Comparison of ENCODE assay signal across 8 mouse cellular contexts in genomic region chr7:28418096-28418670, GRCm38 (mm10). TPM values are rescaled to one million over a fixed set of nuclear protein-coding genes. Genes with fewer than 3 reads are reported as not detected.
DNase-seq lines count a peak whose midpoint lies in the region; ATAC-seq lines count a peak whose summit lies in the region.

No protein-coding gene starts in this region.

- WGBS in stomach, embryonic 14.5 days: 71% methylated on average over 8 of the region's 8 CpGs
- 91% methylated on average over 8 of the region's 8 CpGs for WGBS in midbrain, embryonic 10.5 days
- WGBS in forebrain, embryonic 10.5 days: 88% methylated on average over 8 of the region's 8 CpGs

- intact Hi-C loops in left cerebral cortex, postnatal 10 days (cut with DNase I): no loop called here
- intact Hi-C loops in left cerebral cortex, postnatal 36 days (cut with DNase I): no loop called here

- DNase-seq in left cerebral cortex, postnatal 10 days (ENCODE audit: extremely low spot score in 1 of 2, low spot score in 2 of 2): peak; percentile 22 to 79
- DNase-seq in left cerebral cortex, postnatal 36 days (ENCODE audit: low spot score in 2 of 2): no peak
- DNase-seq in brain, adult 2 months (ENCODE audit: low read depth, low spot score): peak; percentile 69
- peak; percentile 73 for DNase-seq in heart, postnatal 4 days
- DNase-seq in midbrain, embryonic 10.5 days (ENCODE audit: low spot score): no peak
- no peak for DNase-seq in forebrain, embryonic 10.5 days (ENCODE audit: extremely low spot score, low spot score)
- no peak for DNase-seq in embryo, embryonic 10.5 days (ENCODE audit: low spot score)

- H3K4me1 ChIP-seq in stomach, embryonic 14.5 days (ENCODE audit: control insufficient read depth, insufficient read depth, low read length): 0 out of 2 replicates have a peak, but pooled peaks cover 3% of the 10 kb centered on the region
- no peaks in the 10 kb centered on the region for H3K4me1 ChIP-seq in midbrain, embryonic 10.5 days
- H3K4me1 ChIP-seq in forebrain, embryonic 10.5 days: no peaks in the 10 kb centered on the region

- no peak overlapping the region for H3K4me3 ChIP-seq in stomach, embryonic 14.5 days (ENCODE audit: low read depth, low read length)
- H3K4me3 ChIP-seq in midbrain, embryonic 10.5 days: no peak overlapping the region
- no peak overlapping the region for H3K4me3 ChIP-seq in forebrain, embryonic 10.5 days

- H3K27ac ChIP-seq in stomach, embryonic 14.5 days (ENCODE audit: low read length): no peak overlapping the region
- no peak overlapping the region for H3K27ac ChIP-seq in midbrain, embryonic 10.5 days (replicated peaks)
- no peak overlapping the region for H3K27ac ChIP-seq in forebrain, embryonic 10.5 days

- H3K9ac ChIP-seq in stomach, embryonic 14.5 days (replicated peaks; ENCODE audit: low read depth, low read length): no peak overlapping the region

- ATAC-seq in stomach, embryonic 14.5 days (ENCODE audit: insufficient number of reproducible peaks, insufficient read depth, low FRiP score, low read depth): peak; percentile 42; the same call in 1 of the 2 replicates

- H3K36me3 ChIP-seq in stomach, embryonic 14.5 days (ENCODE audit: control insufficient read depth, insufficient read depth, low read length): peaks cover 52% of the 10 kb centered on the region
- H3K36me3 ChIP-seq in midbrain, embryonic 10.5 days: peaks cover 100% of the 10 kb centered on the region
- peaks cover 100% of the 10 kb centered on the region for H3K36me3 ChIP-seq in forebrain, embryonic 10.5 days (replicated peaks)

- H3K9me3 ChIP-seq in stomach, embryonic 14.5 days (ENCODE audit: control insufficient read depth, low read depth, low read length): no peaks in the 10 kb centered on the region
- H3K9me3 ChIP-seq in midbrain, embryonic 10.5 days (replicated peaks): no peaks in the 10 kb centered on the region
- no peaks in the 10 kb centered on the region for H3K9me3 ChIP-seq in forebrain, embryonic 10.5 days

- no peaks in the 10 kb centered on the region for H3K27me3 ChIP-seq in stomach, embryonic 14.5 days (ENCODE audit: control insufficient read depth, insufficient read depth, low read length)
- H3K27me3 ChIP-seq in midbrain, embryonic 10.5 days (ENCODE audit: low read depth, poor library complexity, severe bottlenecking): no peaks in the 10 kb centered on the region
- no peaks in the 10 kb centered on the region for H3K27me3 ChIP-seq in forebrain, embryonic 10.5 days (ENCODE audit: poor library complexity, severe bottlenecking)

- H3K4me2 ChIP-seq in stomach, embryonic 14.5 days (replicated peaks; ENCODE audit: low read depth, low read length): no peak overlapping the region

RNA-seq across cellular contexts. Expression of gene Gmfg, which starts 19.1 kb away (rescaled TPM):
- 1 to 10 TPM; 3.3 to 5.0 TPM for total RNA-seq in left cerebral cortex, postnatal 10 days (2021)
- 1 to 10 TPM; 1.3 to 2.0 TPM for total RNA-seq in left cerebral cortex, postnatal 36 days (2021)
- 1 to 10 TPM; 7.1 to 7.5 TPM for total RNA-seq in heart, postnatal 4 days (2021)
- polyA plus RNA-seq in stomach, embryonic 14.5 days (2014; fragmentation: Nextera tagmentation; extraction: Ambion mirVana): 17.0 and 17.2 TPM in 2 replicates
- 6.3 and 8.1 TPM in 2 replicates for polyA plus RNA-seq in midbrain, embryonic 10.5 days (2016; fragmentation: Nextera tagmentation; extraction: Ambion mirVana)
- polyA plus RNA-seq in forebrain, embryonic 10.5 days (2016; fragmentation: Nextera tagmentation; extraction: Ambion mirVana): 8.0 and 8.3 TPM in 2 replicates

RNA-seq across cellular contexts. Expression of gene Paf1, which starts 25.4 kb away (rescaled TPM):
- total RNA-seq in left cerebral cortex, postnatal 10 days (2021): 10 to 100 TPM; 65.3 to 66.1 TPM
- 10 to 100 TPM; 59.0 to 72.1 TPM for total RNA-seq in left cerebral cortex, postnatal 36 days (2021)
- 10 to 100 TPM; 50.1 to 53.5 TPM for total RNA-seq in heart, postnatal 4 days (2021)
- polyA plus RNA-seq in stomach, embryonic 14.5 days (2014; fragmentation: Nextera tagmentation; extraction: Ambion mirVana): 67.3 and 73.2 TPM in 2 replicates
- 89.8 and 90.8 TPM in 2 replicates for polyA plus RNA-seq in midbrain, embryonic 10.5 days (2016; fragmentation: Nextera tagmentation; extraction: Ambion mirVana)
- polyA plus RNA-seq in forebrain, embryonic 10.5 days (2016; fragmentation: Nextera tagmentation; extraction: Ambion mirVana): 82.3 and 95.9 TPM in 2 replicates

RNA-seq across cellular contexts. Expression of gene Med29, which starts 25.7 kb away (rescaled TPM):
- 10 to 100 TPM; 18.5 to 19.3 TPM for total RNA-seq in left cerebral cortex, postnatal 10 days (2021)
- total RNA-seq in left cerebral cortex, postnatal 36 days (2021): 10 to 100 TPM; 17.9 to 21.3 TPM
- total RNA-seq in heart, postnatal 4 days (2021): 10 to 100 TPM; 22.9 to 24.5 TPM
- polyA plus RNA-seq in stomach, embryonic 14.5 days (2014; fragmentation: Nextera tagmentation; extraction: Ambion mirVana): 47.1 and 51.1 TPM in 2 replicates
- polyA plus RNA-seq in midbrain, embryonic 10.5 days (2016; fragmentation: Nextera tagmentation; extraction: Ambion mirVana): 58.9 and 61.0 TPM in 2 replicates
- 60.3 and 60.6 TPM in 2 replicates for polyA plus RNA-seq in forebrain, embryonic 10.5 days (2016; fragmentation: Nextera tagmentation; extraction: Ambion mirVana)

RNA-seq across cellular contexts. Expression of gene Lrfn1, which starts 33.6 kb away (rescaled TPM):
- total RNA-seq in left cerebral cortex, postnatal 10 days (2021): 100 to 1,000 TPM; 106 to 112 TPM
- 10 to 100 TPM; 85.9 to 93.8 TPM for total RNA-seq in left cerebral cortex, postnatal 36 days (2021)
- 1 to 10 TPM; 2.5 to 3.3 TPM for total RNA-seq in heart, postnatal 4 days (2021)
- polyA plus RNA-seq in stomach, embryonic 14.5 days (2014; fragmentation: Nextera tagmentation; extraction: Ambion mirVana): 4.2 and 5.3 TPM in 2 replicates
- 3.6 and 3.7 TPM in 2 replicates for polyA plus RNA-seq in midbrain, embryonic 10.5 days (2016; fragmentation: Nextera tagmentation; extraction: Ambion mirVana)
- 3.0 and 3.4 TPM in 2 replicates for polyA plus RNA-seq in forebrain, embryonic 10.5 days (2016; fragmentation: Nextera tagmentation; extraction: Ambion mirVana)

RNA-seq across cellular contexts. Expression of gene Zfp36, which starts 38.1 kb away (rescaled TPM):
- total RNA-seq in left cerebral cortex, postnatal 10 days (2021): 1 to 10 TPM; 1.8 to 2.4 TPM
- total RNA-seq in left cerebral cortex, postnatal 36 days (2021): 1 to 10 TPM; 2.6 to 3.3 TPM
- total RNA-seq in heart, postnatal 4 days (2021): 10 to 100 TPM; 12.7 to 12.9 TPM
- 15.5 and 17.6 TPM in 2 replicates for polyA plus RNA-seq in stomach, embryonic 14.5 days (2014; fragmentation: Nextera tagmentation; extraction: Ambion mirVana)
- polyA plus RNA-seq in midbrain, embryonic 10.5 days (2016; fragmentation: Nextera tagmentation; extraction: Ambion mirVana): 4.6 and 5.1 TPM in 2 replicates
- polyA plus RNA-seq in forebrain, embryonic 10.5 days (2016; fragmentation: Nextera tagmentation; extraction: Ambion mirVana): 4.5 TPM in 2 replicates

Comparison
In these comparisons a context has a peak if more than half of its experiments do, and no peak if none do; other contexts are left out.
1. DNase-seq: peak in left cerebral cortex, postnatal 10 days (2 of 2), brain, adult 2 months (single experiment) and heart, postnatal 4 days (single experiment); none in left cerebral cortex, postnatal 36 days (0 of 2), midbrain, embryonic 10.5 days (single experiment), forebrain, embryonic 10.5 days (single experiment) and embryo, embryonic 10.5 days (single experiment).